Mouse (Mus musculus) spleen, postnatal 4 days (tissue): ENCODE results near the gene Vmn1r100.
"Not testable (repeated sequence)": the region's sequence is repeated elsewhere in the genome, so short reads cannot be mapped to it uniquely, and the experiment has no call there.

ENCODE experiments used
- DNase-seq, 2 experiments: peaks; one replicate each; pipeline ENCODE4 v3.0.0; 2022; ENCODE audit warnings: low spot score in 2 of 2

Gene Vmn1r100

DNA sequence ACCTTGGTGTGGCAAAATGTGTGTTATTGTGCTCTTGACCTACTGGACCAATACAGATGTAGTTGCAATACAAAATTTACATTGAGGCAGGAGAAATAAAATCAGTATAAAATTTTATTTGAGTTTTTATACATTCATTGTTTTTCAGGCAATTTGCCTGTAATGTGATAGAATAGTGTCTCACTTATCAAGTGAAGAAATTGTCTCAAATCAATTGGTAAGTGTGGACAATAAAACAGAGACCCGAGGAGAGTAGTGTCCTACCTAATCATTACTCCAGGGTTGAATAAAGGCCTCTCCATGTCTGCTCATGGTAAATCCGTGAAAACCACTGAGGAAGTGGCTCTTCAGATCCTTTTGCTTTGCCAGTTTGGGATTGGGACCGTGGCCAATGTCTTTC is at the start of gene Vmn1r100:
TSS of gene Vmn1r100 (plus strand) at position 301 of the 400 bp plus-strand sequence.
- DNase-seq = not testable (repeated sequence)

DNA sequence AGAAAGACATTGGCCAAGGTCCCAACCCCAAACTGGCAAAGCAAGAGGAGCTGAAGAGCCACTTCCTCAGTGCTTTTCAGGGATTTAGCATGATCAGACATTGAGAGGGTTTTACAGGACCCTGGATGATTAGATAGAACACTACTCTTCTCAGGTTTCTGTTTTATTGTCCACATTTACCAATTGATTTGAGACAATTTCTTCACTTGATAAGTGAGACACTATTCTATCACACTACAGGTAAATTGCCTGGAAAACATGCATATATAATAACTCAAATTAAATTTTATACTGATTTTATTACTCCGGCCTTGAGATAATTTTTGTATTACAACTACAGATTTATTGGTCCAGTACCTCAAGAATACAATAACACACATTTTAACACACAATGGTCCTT is 42.4 kb upstream of the Vmn1r100 start, which contains the start of gene Gm5728:
TSS of gene Gm5728 (minus strand) at position 101 of the 400 bp plus-strand sequence.
- not testable (repeated sequence) for DNase-seq

GRCm38 (mm10) chr7:20442493-20442892 is 24.8 kb downstream of the Vmn1r100 start, which contains the start of gene Vmn1r101:
Gene Vmn1r101 (minus strand): TSS chr7:20442593.
- DNase-seq = not testable (repeated sequence)
